Mouse (Mus musculus) lung, embryonic 15.5 days (tissue): ENCODE results near the gene Tmem86a. TPM values are rescaled to one million over a fixed set of nuclear protein-coding genes. Genes with fewer than 3 reads are reported as not detected.

ENCODE experiments used
- ATAC-seq: fragments of 200-750 bp; cut with Nextera tagmentation; 2 replicates; pipeline ENCODE4 v1.8.0; 2017; ENCODE audit warnings: moderate number of reproducible peaks, borderline replicate concordance; ENCODE audit not compliant: low FRiP score, low TSS enrichment; ENCODE audit errors: extremely low read depth
- H3K27ac ChIP-seq: fragments of 300-500 bp; sonication (generic); 2 replicates; pipeline ENCODE4 v1.5.1; 2015; ENCODE audit warnings: moderate library complexity, mild to moderate bottlenecking, inconsistent platforms
- H3K27me3 ChIP-seq: fragments of 300-500 bp; sonication (generic); 2 replicates; pipeline ENCODE4 v1.6.1; 2015; ENCODE audit warnings: inconsistent platforms
- H3K36me3 ChIP-seq: fragments of 300-500 bp; sonication (generic); 2 replicates; pipeline ENCODE4 v1.6.1; 2015; ENCODE audit warnings: inconsistent platforms
- H3K4me1 ChIP-seq: fragments of 300-500 bp; sonication (generic); 2 replicates; pipeline ENCODE4 v1.6.1; 2015; ENCODE audit warnings: inconsistent platforms
- H3K4me2 ChIP-seq: fragments of 300-500 bp; sonication (generic); 2 replicates; pipeline ENCODE4 v1.6.1; 2015; ENCODE audit warnings: inconsistent platforms, mild to moderate bottlenecking, moderate library complexity
- H3K4me3 ChIP-seq: fragments of 300-500 bp; sonication (generic); 2 replicates; pipeline ENCODE4 v1.5.1; 2015; ENCODE audit warnings: mild to moderate bottlenecking, inconsistent platforms
- H3K9ac ChIP-seq: fragments of 300-500 bp; sonication (generic); 2 replicates; pipeline ENCODE4 v1.6.1; 2015; ENCODE audit warnings: inconsistent platforms
- H3K9me3 ChIP-seq: fragments of 300-500 bp; sonication (generic); 2 replicates; pipeline ENCODE4 v1.6.1; 2016; ENCODE audit warnings: inconsistent platforms
- WGBS: fragments of 180-500 bp; shearing (Covaris S2); methylation state at CpG from one replicate; pipeline ENCODE4 v1.1.7; 2015; 5-methylcytosine and 5-hydroxymethylcytosine counted together
- polyA plus RNA-seq: library from polyadenylated mRNA; unstranded; fragments of >200 nt; fragmentation: Nextera tagmentation; extraction: Ambion mirVana; gene quantifications from 2 replicates; pipeline ENCODE4 v1.2.1, GENCODE M21; 2015

Gene Tmem86a
- polyA plus RNA-seq, 1 experiment from 2014 or later, result 45.5 TPM

- Histone ChIP-seq H3K4me3 (no peak overlapping the region), H3K9ac (no peak overlapping the region), H3K9me3 (no peaks in the 10 kb centered on the region), H3K36me3 (no peaks in the 10 kb centered on the region), H3K27ac (no peak overlapping the region), H3K27me3 (no peaks in the 10 kb centered on the region), H3K4me1 (no peaks in the 10 kb centered on the region), H3K4me2 (no peak overlapping the region)
- ATAC-seq, result no peak
- 59% methylated on average over 4 of the region's 4 CpGs for WGBS
Measured at GRCm38 (mm10) chr7:47031371-47031770, 19.0 kb upstream of the Tmem86a start.

GRCm38 (mm10) chr7:47034785-47035384 is 15.5 kb upstream of the Tmem86a start:
- no peaks in the 10 kb centered on the region for H3K4me1 ChIP-seq
- 84% methylated on average over 4 of the region's 4 CpGs for WGBS
- no peak overlapping the region for H3K9ac ChIP-seq
- H3K36me3 ChIP-seq, result no peaks in the 10 kb centered on the region
- H3K27me3 ChIP-seq, result no peaks in the 10 kb centered on the region
- H3K9me3 ChIP-seq, result no peaks in the 10 kb centered on the region
- no peak overlapping the region for H3K4me2 ChIP-seq
- ATAC-seq, result no peak
- H3K27ac ChIP-seq, result no peak overlapping the region
- no peak overlapping the region for H3K4me3 ChIP-seq

- Histone ChIP-seq H3K9me3 (no peaks in the 10 kb centered on the region), H3K36me3 (no peaks in the 10 kb centered on the region), H3K4me3 (no peak overlapping the region), H3K4me1 (no peaks in the 10 kb centered on the region), H3K9ac (no peak overlapping the region), H3K4me2 (no peak overlapping the region), H3K27ac (no peak overlapping the region), H3K27me3 (no peaks in the 10 kb centered on the region)
- ATAC-seq, result no peak
- WGBS, result 66% methylated on average over 8 of the region's 8 CpGs
Measured at GRCm38 (mm10) chr7:47035426-47035825, 15.0 kb upstream of the Tmem86a start.

DNA sequence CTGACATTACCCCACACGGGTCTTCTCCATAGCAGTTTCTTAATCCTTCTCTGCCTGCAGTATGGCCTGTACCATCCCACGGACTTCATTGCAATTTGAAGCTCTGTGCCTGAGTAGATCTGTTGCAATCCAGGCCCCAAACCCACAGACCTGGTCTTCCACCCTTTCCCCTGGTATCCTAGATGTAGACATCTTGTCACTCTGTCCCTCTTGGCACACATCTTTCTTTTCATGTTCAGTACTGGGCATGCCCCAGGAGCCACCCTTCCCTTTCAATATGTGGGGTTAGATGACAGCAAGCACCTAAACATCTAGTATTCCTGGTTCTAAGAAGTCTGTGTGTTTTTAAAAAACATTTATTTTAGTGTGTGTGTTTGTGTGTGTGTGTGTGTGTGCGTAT is 8.7 kb upstream of the Tmem86a start:
- 69% methylated on average over 3 of the region's 3 CpGs for WGBS
- Histone ChIP-seq H3K4me3 (no peak overlapping the region), H3K9ac (no peak overlapping the region), H3K36me3 (no peaks in the 10 kb centered on the region), H3K4me1 (peaks cover 20% of the 10 kb centered on the region), H3K27ac (no peak overlapping the region), H3K27me3 (no peaks in the 10 kb centered on the region), H3K4me2 (no peak overlapping the region), H3K9me3 (no peaks in the 10 kb centered on the region)
- ATAC-seq, result no peak

DNA sequence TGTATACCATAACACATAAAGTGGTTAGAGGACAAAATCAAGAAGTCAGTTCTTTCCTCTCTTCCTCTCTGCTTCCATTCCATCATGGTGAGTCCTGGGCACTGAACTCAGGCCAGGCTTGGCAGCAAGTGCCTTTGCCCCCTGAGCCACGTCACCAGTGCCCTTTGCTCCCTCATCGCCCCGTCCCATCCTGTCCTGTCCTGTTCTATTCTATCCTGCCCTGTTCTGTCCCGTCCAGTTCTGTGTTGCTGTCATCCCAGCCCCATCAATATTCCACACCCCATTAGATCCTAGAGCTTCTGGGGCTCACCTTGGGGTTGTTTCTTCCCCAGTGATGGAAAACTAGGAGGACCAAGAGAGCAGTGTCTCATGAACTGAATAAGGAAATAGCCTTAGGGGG is 8.3 kb upstream of the Tmem86a start:
- WGBS, result 75% methylated on average over 4 of the region's 4 CpGs
- H3K4me3 ChIP-seq, result no peak overlapping the region
- H3K36me3 ChIP-seq, result no peaks in the 10 kb centered on the region
- no peak overlapping the region for H3K9ac ChIP-seq
- ATAC-seq, result no peak
- H3K27ac ChIP-seq, result peak overlapping the region; percentile 87
- H3K4me1 ChIP-seq, result peaks cover 20% of the 10 kb centered on the region
- H3K9me3 ChIP-seq, result no peaks in the 10 kb centered on the region
- no peak overlapping the region for H3K4me2 ChIP-seq
- no peaks in the 10 kb centered on the region for H3K27me3 ChIP-seq

- Histone ChIP-seq H3K27ac (peak overlapping the region; percentile 87), H3K36me3 (no peaks in the 10 kb centered on the region), H3K9ac (no peak overlapping the region), H3K4me1 (peaks cover 20% of the 10 kb centered on the region), H3K4me2 (no peak overlapping the region), H3K4me3 (no peak overlapping the region), H3K9me3 (no peaks in the 10 kb centered on the region), H3K27me3 (no peaks in the 10 kb centered on the region)
- ATAC-seq, result peak; percentile 81; the same call in 1 of the 2 replicates
- WGBS, result 39% methylated on average over 6 of the region's 6 CpGs
Measured at GRCm38 (mm10) chr7:47042823-47043490, 7.4 kb upstream of the Tmem86a start.

DNA sequence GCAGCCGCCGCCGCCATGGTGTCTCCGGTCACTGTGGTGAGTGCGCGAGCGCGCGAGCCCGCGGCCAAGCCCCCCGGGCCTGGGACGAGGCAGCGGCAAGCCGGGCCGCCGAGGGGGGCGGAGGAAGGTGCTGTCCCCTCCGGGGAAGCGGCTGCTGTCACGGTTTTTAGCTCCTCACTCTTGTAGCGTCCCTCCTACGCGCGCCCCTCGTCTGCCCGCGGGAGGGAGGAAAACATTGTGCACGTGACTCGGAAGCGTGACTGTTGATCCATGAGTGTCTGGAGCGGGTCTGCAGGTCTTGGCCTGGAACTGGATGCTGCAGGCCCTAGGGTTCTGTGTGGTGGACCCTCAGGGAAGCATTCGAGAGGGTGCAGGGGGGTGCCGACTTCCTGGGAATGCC is 365 bp downstream of the Tmem86a start:
- Histone ChIP-seq H3K9me3 (no peaks in the 10 kb centered on the region), H3K4me1 (peaks cover 41% of the 10 kb centered on the region), H3K36me3 (peaks cover 8% of the 10 kb centered on the region; the same call in 1 of the 2 replicates), H3K4me2 (peak overlapping the region; percentile 76), H3K27me3 (no peaks in the 10 kb centered on the region), H3K4me3 (peak overlapping the region; percentile 67), H3K27ac (peak overlapping the region; percentile 93), H3K9ac (peak overlapping the region; percentile 61)
- 0% methylated on average over 33 of the region's 34 CpGs for WGBS
- peak; percentile 32; the same call in 1 of the 2 replicates for ATAC-seq

- no peaks in the 10 kb centered on the region for H3K27me3 ChIP-seq
- WGBS, result 7% methylated on average over 1 of the region's 2 CpGs
- no peaks in the 10 kb centered on the region for H3K9me3 ChIP-seq
- peak overlapping the region; percentile 93 for H3K27ac ChIP-seq
- H3K9ac ChIP-seq, result peak overlapping the region; percentile 61
- H3K4me3 ChIP-seq, result peak overlapping the region; percentile 67
- H3K4me1 ChIP-seq, result peaks cover 41% of the 10 kb centered on the region
- peak overlapping the region; percentile 76 for H3K4me2 ChIP-seq
- peaks cover 8% of the 10 kb centered on the region; the same call in 1 of the 2 replicates for H3K36me3 ChIP-seq
- ATAC-seq, result peak; percentile 69
Measured at GRCm38 (mm10) chr7:47051404-47052151, 1.2 kb downstream of the Tmem86a start.

DNA sequence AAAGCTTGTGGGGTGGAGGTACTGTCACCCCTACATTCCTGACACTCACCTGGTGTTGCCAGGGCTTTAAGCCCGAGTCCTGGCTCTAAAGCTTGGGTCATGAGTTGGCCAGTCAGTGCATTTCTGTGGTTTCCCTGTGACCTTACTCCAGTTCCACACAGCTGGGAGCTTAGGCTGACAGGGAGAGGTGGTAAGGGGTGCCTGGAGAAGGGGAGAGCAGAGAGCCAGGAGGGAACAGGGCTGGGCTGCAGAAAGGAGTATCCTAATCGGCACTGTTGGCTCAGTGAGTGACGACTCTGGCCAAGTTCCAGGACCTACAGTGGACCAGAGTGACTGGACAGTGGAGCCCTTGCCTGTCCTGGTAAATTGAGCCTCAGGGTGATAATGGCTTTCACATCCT is 1.9 kb downstream of the Tmem86a start:
- peak; percentile 6; the same call in 1 of the 2 replicates for ATAC-seq
- WGBS, result 21% methylated on average over 3 of the region's 3 CpGs
- Histone ChIP-seq H3K4me3 (peak overlapping the region; percentile 67), H3K9me3 (no peaks in the 10 kb centered on the region), H3K27me3 (no peaks in the 10 kb centered on the region), H3K4me1 (peaks cover 41% of the 10 kb centered on the region), H3K27ac (peak overlapping the region; percentile 93), H3K9ac (peak overlapping the region; percentile 20), H3K36me3 (peaks cover 8% of the 10 kb centered on the region; the same call in 1 of the 2 replicates), H3K4me2 (peak overlapping the region; percentile 76)

GRCm38 (mm10) chr7:47053287-47053686 is 2.9 kb downstream of the Tmem86a start:
- H3K27me3 ChIP-seq, result no peaks in the 10 kb centered on the region
- peaks cover 41% of the 10 kb centered on the region for H3K4me1 ChIP-seq
- H3K36me3 ChIP-seq, result peaks cover 8% of the 10 kb centered on the region; the same call in 1 of the 2 replicates
- H3K4me2 ChIP-seq, result no peak overlapping the region
- peak overlapping the region; percentile 93; the same call in 1 of the 2 replicates for H3K27ac ChIP-seq
- H3K4me3 ChIP-seq, result no peak overlapping the region
- H3K9ac ChIP-seq, result no peak overlapping the region
- no peak for ATAC-seq
- H3K9me3 ChIP-seq, result no peaks in the 10 kb centered on the region
- WGBS, result 83% methylated on average over 15 of the region's 15 CpGs

GRCm38 (mm10) chr7:47054666-47055065 is 4.3 kb downstream of the Tmem86a start:
- Histone ChIP-seq H3K27ac (no peak overlapping the region), H3K4me1 (peaks cover 40% of the 10 kb centered on the region), H3K9me3 (no peaks in the 10 kb centered on the region), H3K4me3 (no peak overlapping the region), H3K27me3 (no peaks in the 10 kb centered on the region), H3K36me3 (peaks cover 8% of the 10 kb centered on the region; the same call in 1 of the 2 replicates), H3K9ac (no peak overlapping the region), H3K4me2 (no peak overlapping the region)
- ATAC-seq, result no peak
- 82% methylated on average over 2 of the region's 2 CpGs for WGBS

- Histone ChIP-seq H3K9me3 (no peaks in the 10 kb centered on the region), H3K36me3 (peaks cover 8% of the 10 kb centered on the region; the same call in 1 of the 2 replicates), H3K27me3 (no peaks in the 10 kb centered on the region), H3K4me2 (no peak overlapping the region), H3K4me3 (no peak overlapping the region), H3K9ac (no peak overlapping the region), H3K27ac (no peak overlapping the region), H3K4me1 (peaks cover 36% of the 10 kb centered on the region)
- WGBS, result 64% methylated on average over 9 of the region's 9 CpGs
- no peak for ATAC-seq
Measured at GRCm38 (mm10) chr7:47055744-47056143, 5.3 kb downstream of the Tmem86a start.
